Mouse (Mus musculus) MEL (cell line): ENCODE data around the gene Fastk. TPM values are rescaled to one million over a fixed set of nuclear protein-coding genes. Genes with fewer than 3 reads are reported as not detected.

ENCODE experiments used
- DNase-seq: peaks from one replicate; pipeline ENCODE4 v3.0.0; 2011; ENCODE audit warnings: low read depth, low spot score
- H3K27ac ChIP-seq: 2 replicates; pipeline ENCODE4 v1.5.1; 2012; ENCODE audit warnings: low read depth, mild to moderate bottlenecking, control low read depth, low read length, moderate library complexity; ENCODE audit not compliant: control insufficient read depth
- H3K27me3 ChIP-seq, 2 experiments: fragments of 150-350 bp in 1 of 2; sonication (generic) in 1 of 2; 2 replicates each; pipeline ENCODE4 v1.6.1; 2012; ENCODE audit warnings: low read length in 2 of 2, mild to moderate bottlenecking in 2 of 2, improper control_type of control experiment in 1 of 2, moderate library complexity in 1 of 2; ENCODE audit not compliant: insufficient read depth in 2 of 2, control insufficient read depth in 1 of 2
- H3K36me3 ChIP-seq, 2 experiments: 2 replicates each; pipeline ENCODE4 v1.6.1; 2012 to 2014; ENCODE audit warnings: low read length in 2 of 2, improper control_type of control experiment in 1 of 2, inconsistent platforms in 1 of 2, mild to moderate bottlenecking in 1 of 2; ENCODE audit not compliant: insufficient read depth in 2 of 2, control insufficient read depth in 1 of 2
- H3K4me1 ChIP-seq, 2 experiments: fragments of 150-350 bp in 1 of 2; sonication (generic) in 1 of 2; 2 replicates each; pipeline ENCODE4 v1.6.1; 2012; ENCODE audit warnings: low read length in 2 of 2, improper control_type of control experiment in 1 of 2, mild to moderate bottlenecking in 1 of 2; ENCODE audit not compliant: insufficient read depth in 2 of 2, control insufficient read depth in 1 of 2
- H3K4me3 ChIP-seq, 2 experiments: fragments of 150-350 bp in 1 of 2; sonication (generic) in 1 of 2; 2 replicates each; pipeline ENCODE4 v1.5.1; 2012; ENCODE audit warnings: low read depth in 2 of 2, low read length in 2 of 2, mild to moderate bottlenecking in 2 of 2, moderate library complexity in 2 of 2, control low read depth in 1 of 2, improper control_type of control experiment in 1 of 2; ENCODE audit not compliant: control insufficient read depth in 1 of 2, insufficient read depth in 1 of 2
- H3K79me2 ChIP-seq: 2 replicates; pipeline ENCODE4 v1.6.1; 2012; ENCODE audit warnings: mild to moderate bottlenecking, low read length, moderate library complexity; ENCODE audit not compliant: control insufficient read depth, poor library complexity, insufficient read depth
- H3K9ac ChIP-seq: 2 replicates; pipeline ENCODE4 v1.6.1; 2012; ENCODE audit warnings: low read depth, mild to moderate bottlenecking, control low read depth, low read length, moderate library complexity; ENCODE audit not compliant: control insufficient read depth, poor library complexity, severe bottlenecking
- H3K9me3 ChIP-seq: fragments of 150-350 bp; sonication (generic); replicated peaks from 2 replicates; pipeline ENCODE4 v1.6.1; 2012; ENCODE audit warnings: mild to moderate bottlenecking, low read length, improper control_type of control experiment, moderate library complexity; ENCODE audit not compliant: insufficient read depth
- CHD1 ChIP-seq: IDR thresholded peaks from 2 replicates; pipeline ENCODE4 v1.6.1; 2012; ENCODE audit warnings: low read depth, mild to moderate bottlenecking, inconsistent platforms, low read length, improper control_type of control experiment
- CTCF ChIP-seq, 3 experiments: IDR thresholded peaks in 2 of 3; conservative IDR thresholded peaks in 1 of 3; 2 replicates each; pipeline ENCODE4 v1.5.1; 2011 to 2012; ENCODE audit warnings: low read length in 3 of 3, low read depth in 2 of 3, mild to moderate bottlenecking in 2 of 3, improper control_type of control experiment in 1 of 3, inconsistent platforms in 1 of 3, mixed read lengths in 1 of 3, moderate library complexity in 1 of 3; ENCODE audit not compliant: control insufficient read depth in 1 of 3, insufficient read depth in 1 of 3, poor library complexity in 1 of 3, severe bottlenecking in 1 of 3
- E2F4 ChIP-seq: IDR thresholded peaks from 2 replicates; pipeline ENCODE4 v1.6.1; 2011; ENCODE audit warnings: low read depth, low read length, improper control_type of control experiment, borderline replicate concordance
- ELF1 ChIP-seq: IDR thresholded peaks from 2 replicates; pipeline ENCODE4 v1.6.1; 2014; ENCODE audit warnings: low read depth, mild to moderate bottlenecking, inconsistent platforms, low read length, improper control_type of control experiment, moderate library complexity
- ETS1 ChIP-seq: IDR thresholded peaks from 2 replicates; pipeline ENCODE4 v1.6.1; 2012; ENCODE audit warnings: low read depth, mild to moderate bottlenecking, inconsistent platforms, low read length, improper control_type of control experiment, moderate library complexity
- GABPA ChIP-seq: IDR thresholded peaks from 2 replicates; pipeline ENCODE4 v1.6.1; 2012; ENCODE audit warnings: low read depth, mild to moderate bottlenecking, inconsistent platforms, low read length, improper control_type of control experiment, moderate library complexity
- GATA1 ChIP-seq: IDR thresholded peaks from 2 replicates; pipeline ENCODE4 v1.6.1; 2011; ENCODE audit warnings: low read depth, low read length, improper control_type of control experiment
- MAX ChIP-seq: IDR thresholded peaks from 2 replicates; pipeline ENCODE4 v1.6.1; 2011; ENCODE audit warnings: low read length, improper control_type of control experiment
- MYB ChIP-seq: IDR thresholded peaks from 2 replicates; pipeline ENCODE4 v1.6.1; 2011; ENCODE audit warnings: mild to moderate bottlenecking, low read depth, low read length, improper control_type of control experiment
- MYC ChIP-seq: IDR thresholded peaks from 2 replicates; pipeline ENCODE4 v1.6.1; 2011; ENCODE audit warnings: low read depth, mild to moderate bottlenecking, low read length, improper control_type of control experiment, moderate library complexity
- NELFE ChIP-seq: IDR thresholded peaks from 2 replicates; pipeline ENCODE4 v1.6.1; 2011; ENCODE audit warnings: low read depth, low read length, improper control_type of control experiment
- POLR2A ChIP-seq, 2 experiments: IDR thresholded peaks; 2 replicates each; pipeline ENCODE4 v1.6.1; 2011 to 2012; ENCODE audit warnings: low read length in 2 of 2, mild to moderate bottlenecking in 2 of 2, control low read depth in 1 of 2, improper control_type of control experiment in 1 of 2, low read depth in 1 of 2, moderate library complexity in 1 of 2; ENCODE audit not compliant: control insufficient read depth in 1 of 2, insufficient read depth in 1 of 2, poor library complexity in 1 of 2
- POLR2AphosphoS2 ChIP-seq: IDR thresholded peaks from 2 replicates; pipeline ENCODE4 v1.6.1; 2011; ENCODE audit warnings: low read length, improper control_type of control experiment
- RAD21 ChIP-seq: IDR thresholded peaks from 2 replicates; pipeline ENCODE4 v1.6.1; 2011; ENCODE audit warnings: mild to moderate bottlenecking, low read depth, low read length, improper control_type of control experiment
- SMC3 ChIP-seq: IDR thresholded peaks from 2 replicates; pipeline ENCODE4 v1.6.1; 2011; ENCODE audit warnings: low read depth, low read length, improper control_type of control experiment
- TBP ChIP-seq: IDR thresholded peaks from 2 replicates; pipeline ENCODE4 v1.8.0; 2011; ENCODE audit warnings: low read depth, low read length, improper control_type of control experiment
- ZC3H11A ChIP-seq: IDR thresholded peaks from 2 replicates; pipeline ENCODE4 v1.6.1; 2012; ENCODE audit warnings: low read depth, mild to moderate bottlenecking, inconsistent platforms, low read length, improper control_type of control experiment
- ZNF384 ChIP-seq: IDR thresholded peaks from 2 replicates; pipeline ENCODE4 v1.6.1; 2012; ENCODE audit warnings: low read depth, mild to moderate bottlenecking, inconsistent platforms, low read length, improper control_type of control experiment
- polyA plus RNA-seq, 2 experiments: library from polyadenylated mRNA; stranded (reverse) in 1 of 2; unstranded in 1 of 2; fragments of >175 nt in 1 of 2; fragments of >200 nt in 1 of 2; gene quantifications; 2 replicates each; pipeline versions ENCODE4 v1.2.1 to v1.2.4; 2012; ENCODE audit warnings: low replicate concordance in 2 of 2, low read depth in 1 of 2; ENCODE audit not compliant: insufficient read length in 2 of 2, insufficient read depth in 1 of 2, missing spikeins in 1 of 2
- total RNA-seq: library from RNA; depleted of rRNA; stranded (reverse); fragments of 300-350 nt; gene quantifications from 2 replicates; pipeline ENCODE4 v1.2.3, GENCODE M21; 2012

The Fastk gene
- total and polyA plus RNA-seq, 3 experiments: 111 to 273 (median 228) TPM

DNA sequence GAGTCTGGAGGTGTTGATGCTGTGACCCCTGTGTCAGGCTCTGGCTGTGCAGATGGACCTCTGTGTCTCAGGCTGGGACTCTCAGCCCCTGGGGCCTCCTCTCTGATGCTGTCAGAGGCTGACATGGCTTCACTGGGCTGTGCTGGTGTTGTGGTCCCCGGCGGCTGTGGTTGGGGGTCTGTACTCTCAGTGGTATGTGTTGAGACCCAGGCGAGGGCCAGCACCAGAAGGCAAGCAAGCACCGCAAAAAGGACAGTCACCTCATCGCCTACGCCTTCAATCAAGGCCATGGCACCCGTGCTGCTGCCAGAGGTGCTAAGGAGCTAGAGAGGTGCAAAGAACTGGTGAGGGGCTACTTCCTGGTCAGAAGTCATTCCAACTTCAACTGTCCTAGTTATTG lies 1.5 kb upstream of the Fastk start:
- Histone ChIP-seq H3K27ac (no peak overlapping the region), H3K4me1 (peaks cover 6 to 18% of the 10 kb centered on the region in 2 experiments), H3K36me3 (peaks cover 0 to 24% of the 10 kb centered on the region in 2 experiments; a peak in 3 of 4 replicates), H3K4me3 (peak overlapping the region in 1 of 2 experiments; percentile 66; a peak in 2 of 4 replicates), H3K79me2 (peaks cover 16% of the 10 kb centered on the region), H3K9ac (no peak overlapping the region), H3K27me3 (no peaks in the 10 kb centered on the region), H3K9me3 (no peaks in the 10 kb centered on the region)
- no peak for TF ChIP-seq TBP
- TF ChIP-seq ZC3H11A: no peak
- no peak for TF ChIP-seq SMC3
- no peak for TF ChIP-seq NELFE
- TF ChIP-seq MYC: no peak
- no peak for TF ChIP-seq GABPA
- no peak for TF ChIP-seq E2F4
- no peak for TF ChIP-seq ELF1
- TF ChIP-seq CTCF (IDR thresholded peaks at IDR 0.05 in 2 of 3, conservative IDR thresholded peaks at IDR 0.05 in 1 of 3; ENCODE audit: control insufficient read depth in 1 of 3, insufficient read depth in 1 of 3, low read depth in 2 of 3, low read length in 3 of 3, poor library complexity in 1 of 3, severe bottlenecking in 1 of 3): no peak
- no peak for TF ChIP-seq ETS1
- TF ChIP-seq POLR2AphosphoS2: no peak
- no peak for TF ChIP-seq POLR2A (IDR thresholded peaks at IDR 0.05; ENCODE audit: control insufficient read depth in 1 of 2, insufficient read depth in 1 of 2, low read depth in 1 of 2, low read length in 2 of 2, poor library complexity in 1 of 2)
- TF ChIP-seq RAD21: no peak
- no peak for TF ChIP-seq GATA1
- no peak for TF ChIP-seq ZNF384
- DNase-seq: no peak

DNA sequence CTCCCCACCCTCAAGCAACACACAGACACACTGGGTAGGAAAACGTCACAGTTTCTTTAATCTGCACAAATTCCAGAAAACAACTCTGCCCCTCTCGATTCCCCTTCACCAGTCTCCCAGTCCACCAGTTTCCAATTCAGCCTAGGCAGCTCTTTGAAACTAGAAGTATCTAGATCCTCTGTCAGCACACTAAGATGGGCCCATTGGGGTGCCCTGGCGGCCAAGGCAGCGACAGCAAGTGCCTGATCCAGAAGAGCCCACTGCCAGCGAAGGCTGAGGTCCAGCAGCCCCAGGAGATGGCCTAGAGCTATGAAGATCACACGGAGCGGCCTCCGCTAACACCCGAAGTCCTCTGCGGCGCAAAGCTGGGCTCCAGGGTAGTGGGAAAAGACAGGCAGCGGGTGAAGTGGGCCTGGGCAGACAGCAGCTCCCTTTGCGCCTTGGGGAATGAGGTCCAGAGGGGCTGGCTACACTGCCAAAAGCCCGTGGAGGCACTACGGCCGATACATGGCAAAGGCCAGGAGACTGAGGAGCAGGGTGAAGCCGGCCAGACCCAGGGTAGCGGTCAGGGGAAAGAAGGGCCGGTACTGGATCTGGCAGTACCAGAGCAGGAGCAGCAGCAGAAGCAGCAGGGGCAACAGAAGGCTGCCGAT lies 467 bp upstream of the Fastk start:
- peaks cover 6 to 13% of the 10 kb centered on the region in 2 experiments for H3K4me1 ChIP-seq
- H3K27ac ChIP-seq: peak overlapping the region; percentile 27
- no peak for DNase-seq
- TF ChIP-seq SMC3 (no peak), MAX (peak; percentile 56), CHD1 (0 out of 2 replicates have a peak, but pooled peaks have one; percentile 67), MYB (0 out of 2 replicates have a peak, but pooled peaks have one; percentile 17)
- no peaks in the 10 kb centered on the region for H3K27me3 ChIP-seq
- peaks cover 14% of the 10 kb centered on the region for H3K79me2 ChIP-seq
- H3K36me3 ChIP-seq: peaks cover 0 to 17% of the 10 kb centered on the region in 2 experiments; a peak in 3 of 4 replicates
- peak overlapping the region; percentile 80 for H3K9ac ChIP-seq
- peak overlapping the region; percentile 78 to 93 for H3K4me3 ChIP-seq
- no peaks in the 10 kb centered on the region for H3K9me3 ChIP-seq
